In genomic region chr5:16065816-16066215, GRCm38 (mm10) we compare ENCODE assay signal across 23 mouse cellular contexts.
A peak's percentile ranks its signal among the peaks of the same experiment; 100 is the strongest.
DNase-seq lines count a peak whose midpoint lies in the region; ATAC-seq lines count a peak whose summit lies in the region.
"Had no signal": no experiment of that assay in that cellular context is flagged by ENCODE, and none has a peak within 500 bp of the region (broad histone marks: within the 10 kb centered on the region; RNA-seq: fewer than 3 reads in every experiment).

No protein-coding gene starts in this region.

- peaks cover 5% of the 10 kb centered on the region for H3K4me1 ChIP-seq in neural tube, embryonic 13.5 days (replicated peaks)
- H3K4me1 ChIP-seq: embryonic facial prominence, embryonic 12.5 days; heart, embryonic 10.5 days had no signal

- H3K27me3 ChIP-seq in neural tube, embryonic 13.5 days: no peaks in the 10 kb centered on the region
- H3K27me3 ChIP-seq: CH12.LX; embryonic facial prominence, embryonic 12.5 days; forebrain, embryonic 15.5 days; hindbrain, embryonic 13.5 days; Patski had no signal

- no peaks in the 10 kb centered on the region for H3K36me3 ChIP-seq in neural tube, embryonic 13.5 days
- H3K36me3 ChIP-seq: embryonic facial prominence, embryonic 12.5 days; forebrain, embryonic 15.5 days; heart, embryonic 10.5 days; hindbrain, embryonic 13.5 days had no signal

- H3K9me3 ChIP-seq in neural tube, embryonic 13.5 days: no peaks in the 10 kb centered on the region
- H3K9me3 ChIP-seq: embryonic facial prominence, embryonic 12.5 days; forebrain, embryonic 15.5 days; heart, embryonic 10.5 days; hindbrain, embryonic 13.5 days had no signal

- no peak overlapping the region for H3K4me3 ChIP-seq in neural tube, embryonic 13.5 days
- H3K4me3 ChIP-seq: embryonic facial prominence, embryonic 12.5 days; forebrain, embryonic 15.5 days; heart, embryonic 10.5 days; hindbrain, embryonic 13.5 days had no signal

- H3K27ac ChIP-seq in neural tube, embryonic 13.5 days (replicated peaks): 0 out of 2 replicates have a peak overlapping the region, but pooled peaks have one; percentile 9
- H3K27ac ChIP-seq: embryonic facial prominence, embryonic 12.5 days; forebrain, embryonic 15.5 days; heart, embryonic 10.5 days; hindbrain, embryonic 13.5 days; hindbrain, postnatal 0 days had no signal

- H3K9ac ChIP-seq in neural tube, embryonic 13.5 days: no peak overlapping the region
- H3K9ac ChIP-seq: embryonic facial prominence, embryonic 12.5 days; forebrain, embryonic 15.5 days; hindbrain, embryonic 13.5 days had no signal

- 77% methylated on average over 4 of the region's 4 CpGs for WGBS in neural tube, embryonic 13.5 days

- ATAC-seq in neural tube, embryonic 13.5 days (ENCODE audit: low read depth): no peak
- ATAC-seq: activated CD4-positive, CD25-positive, alpha-beta regulatory T cell, adult 4 months; forebrain, embryonic 15.5 days; hindbrain, postnatal 0 days; Patski had no signal

- H3K4me2 ChIP-seq in neural tube, embryonic 13.5 days: no peak overlapping the region
- H3K4me2 ChIP-seq: embryonic facial prominence, embryonic 12.5 days; forebrain, embryonic 15.5 days; hindbrain, embryonic 13.5 days had no signal

- intact Hi-C loops in heart, postnatal 25 days (cut with DNase I): no loop called here

- peak; percentile 58 for DNase-seq in heart, adult 11 months
- DNase-seq in heart, postnatal 25 days (ENCODE audit: low spot score): no peak
- DNase-seq in neural tube, embryonic 10.5 days (ENCODE audit: extremely low spot score, low spot score): no peak
- peak; percentile 58 for DNase-seq in forelimb bud, embryonic 11.5 days (ENCODE audit: low read depth, low spot score)
- peak; percentile 56 for DNase-seq in mesoderm, embryonic 11.5 days (ENCODE audit: low read depth, low spot score)
- DNase-seq in adrenal gland, postnatal 4 days (ENCODE audit: low spot score in 2 of 2): no peak
- no peak for DNase-seq in ovary, postnatal 10 days (ENCODE audit: low spot score)
- DNase-seq: adrenal gland, adult 2 months; adrenal gland, postnatal 25 days; cerebellum, adult 2 months; cerebellum, postnatal 10 days; gastrocnemius, postnatal 36 days; heart, adult 18-20 months; heart, postnatal 10 days had no signal

Comparison
In these comparisons a context has a peak if more than half of its experiments do, and no peak if none do; other contexts are left out.
1. DNase-seq: peak in heart, adult 11 months (single experiment), forelimb bud, embryonic 11.5 days (single experiment) and mesoderm, embryonic 11.5 days (single experiment); none in heart, postnatal 25 days (single experiment), neural tube, embryonic 10.5 days (single experiment), adrenal gland, postnatal 4 days (0 of 2) and ovary, postnatal 10 days (single experiment).